Mouse (Mus musculus): Measurements from ENCODE around the gene Col6a4. TPM values are rescaled to one million over a fixed set of nuclear protein-coding genes. Genes with fewer than 3 reads are reported as not detected.
A peak's percentile ranks its signal among the peaks of the same experiment; 100 is the strongest.

The Col6a4 gene
- polyA plus RNA-seq, 1 experiment from 2014 or later: not detected

DNA sequence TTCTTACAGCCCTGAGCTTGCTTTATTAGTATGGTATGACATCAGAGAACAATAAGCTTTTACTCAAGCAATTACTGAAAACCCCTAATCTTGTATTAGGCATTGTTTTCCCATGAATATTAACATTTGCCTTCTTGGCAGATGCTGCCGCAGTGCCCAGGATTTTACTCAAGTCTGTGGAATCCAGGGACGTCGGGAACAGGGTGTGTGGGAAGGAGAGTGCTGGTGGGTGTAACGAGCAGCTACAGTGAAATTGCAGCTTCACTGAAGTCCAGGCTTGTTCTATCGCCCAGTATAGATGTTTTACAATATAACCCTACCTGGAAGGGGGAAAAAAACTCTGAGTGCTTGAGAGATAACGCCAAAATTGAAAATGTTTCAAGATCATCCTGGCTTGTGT is 104.2 kb downstream of the Col6a4 start:
- DNase-seq (ENCODE audit: low spot score): no peak
- no peaks in the 10 kb centered on the region for H3K36me3 ChIP-seq (replicated peaks; ENCODE audit: control insufficient read depth, insufficient read depth, low read depth, low read length)

GRCm38 (mm10) chr9:105990099-105990498 is 106.5 kb downstream of the Col6a4 start:
- 76% methylated on average over 6 of the region's 6 CpGs for WGBS
- H3K4me1 ChIP-seq (ENCODE audit: control insufficient read depth, insufficient read depth, low read length): no peaks in the 10 kb centered on the region

More for the DNA sequence above, 104.2 kb downstream of the Col6a4 start:
- Histone ChIP-seq H3K27ac (replicated peaks; ENCODE audit: low read depth, low read length) (no peak overlapping the region), H3K9me3 (replicated peaks; ENCODE audit: control insufficient read depth, low read length) (no peaks in the 10 kb centered on the region), H3K9ac (replicated peaks; ENCODE audit: low read length) (no peak overlapping the region), H3K4me2 (ENCODE audit: low read depth, low read length) (no peak overlapping the region), H3K27me3 (ENCODE audit: control insufficient read depth, insufficient read depth, low read length) (no peaks in the 10 kb centered on the region), H3K4me3 (ENCODE audit: low read depth, low read length) (no peak overlapping the region), H3K4me1 (ENCODE audit: control insufficient read depth, insufficient read depth, low read length) (no peaks in the 10 kb centered on the region)
- 87% methylated on average over 6 of the region's 6 CpGs for WGBS
- ATAC-seq (replicated peaks; ENCODE audit: insufficient number of reproducible peaks, low FRiP score, low TSS enrichment, low read depth): no peak

DNA sequence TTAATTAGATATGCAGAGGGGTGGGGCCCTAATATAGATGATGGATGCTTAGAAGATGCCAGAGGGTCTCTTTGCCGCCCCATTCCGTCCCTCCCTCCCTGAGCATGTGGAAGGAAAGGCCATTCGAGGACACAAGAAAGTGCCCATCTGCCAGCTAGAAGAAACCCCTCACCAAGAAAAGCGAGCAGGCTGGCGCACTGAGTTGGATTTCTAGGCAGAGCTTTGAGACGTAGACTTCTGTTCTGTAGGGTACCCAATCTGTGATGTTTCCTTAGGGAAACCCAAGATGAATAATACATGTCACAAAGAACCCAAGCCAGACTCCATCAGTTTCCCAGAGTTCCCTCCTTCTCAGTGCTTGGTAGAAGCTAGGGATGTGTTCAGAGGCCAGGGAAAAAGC is 107.1 kb downstream of the Col6a4 start:
- DNase-seq (ENCODE audit: low spot score) (no peak), ATAC-seq (replicated peaks; ENCODE audit: insufficient number of reproducible peaks, low FRiP score, low TSS enrichment, low read depth) (no peak)
- Histone ChIP-seq H3K27me3 (ENCODE audit: control insufficient read depth, insufficient read depth, low read length) (no peaks in the 10 kb centered on the region), H3K9me3 (replicated peaks; ENCODE audit: control insufficient read depth, low read length) (no peaks in the 10 kb centered on the region), H3K36me3 (replicated peaks; ENCODE audit: control insufficient read depth, insufficient read depth, low read depth, low read length) (no peaks in the 10 kb centered on the region), H3K27ac (replicated peaks; ENCODE audit: low read depth, low read length) (no peak overlapping the region), H3K4me2 (ENCODE audit: low read depth, low read length) (no peak overlapping the region), H3K4me1 (ENCODE audit: control insufficient read depth, insufficient read depth, low read length) (no peaks in the 10 kb centered on the region), H3K9ac (replicated peaks; ENCODE audit: low read length) (no peak overlapping the region), H3K4me3 (ENCODE audit: low read depth, low read length) (no peak overlapping the region)
- 88% methylated on average over 6 of the region's 6 CpGs for WGBS

More at GRCm38 (mm10) chr9:105990099-105990498, 106.5 kb downstream of the Col6a4 start:
- Histone ChIP-seq H3K36me3 (replicated peaks; ENCODE audit: control insufficient read depth, insufficient read depth, low read depth, low read length) (no peaks in the 10 kb centered on the region), H3K27me3 (ENCODE audit: control insufficient read depth, insufficient read depth, low read length) (no peaks in the 10 kb centered on the region), H3K9me3 (replicated peaks; ENCODE audit: control insufficient read depth, low read length) (no peaks in the 10 kb centered on the region), H3K27ac (replicated peaks; ENCODE audit: low read depth, low read length) (no peak overlapping the region), H3K4me3 (ENCODE audit: low read depth, low read length) (no peak overlapping the region), H3K4me2 (ENCODE audit: low read depth, low read length) (no peak overlapping the region), H3K9ac (replicated peaks; ENCODE audit: low read length) (no peak overlapping the region)
- DNase-seq (ENCODE audit: low spot score) (no peak), ATAC-seq (replicated peaks; ENCODE audit: insufficient number of reproducible peaks, low FRiP score, low TSS enrichment, low read depth) (no peak)

DNA sequence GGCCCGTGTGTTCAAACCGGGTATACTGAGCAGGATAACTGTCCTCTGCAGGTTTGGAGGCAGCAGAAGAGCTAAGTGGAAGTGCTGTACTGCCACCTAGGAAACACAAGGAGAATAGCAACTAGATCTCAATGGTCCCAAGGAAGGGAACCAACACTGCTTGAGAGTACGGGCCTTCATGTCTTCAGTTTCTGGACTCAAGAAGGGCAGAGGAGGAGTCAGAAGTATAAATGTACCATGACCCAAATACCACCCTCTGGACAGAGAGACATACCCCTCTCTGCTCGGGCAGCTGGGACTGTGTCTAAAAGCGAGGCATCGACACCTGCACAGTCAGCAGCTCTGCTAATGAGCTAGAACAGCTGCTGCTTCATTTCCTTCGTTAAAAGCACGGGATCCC is 108.5 kb downstream of the Col6a4 start:
- ATAC-seq (replicated peaks; ENCODE audit: insufficient number of reproducible peaks, low FRiP score, low TSS enrichment, low read depth) (no peak), DNase-seq (ENCODE audit: low spot score) (peak; percentile 33)
- no peak overlapping the region for H3K4me2 ChIP-seq (ENCODE audit: low read depth, low read length)
- no peak overlapping the region for H3K4me3 ChIP-seq (ENCODE audit: low read depth, low read length)
- H3K27ac ChIP-seq (replicated peaks; ENCODE audit: low read depth, low read length): no peak overlapping the region
- no peaks in the 10 kb centered on the region for H3K36me3 ChIP-seq (replicated peaks; ENCODE audit: control insufficient read depth, insufficient read depth, low read depth, low read length)
- no peak overlapping the region for H3K9ac ChIP-seq (replicated peaks; ENCODE audit: low read length)
- WGBS: 69% methylated on average over 8 of the region's 8 CpGs
- no peaks in the 10 kb centered on the region for H3K27me3 ChIP-seq (ENCODE audit: control insufficient read depth, insufficient read depth, low read length)
- no peaks in the 10 kb centered on the region for H3K9me3 ChIP-seq (replicated peaks; ENCODE audit: control insufficient read depth, low read length)
- no peaks in the 10 kb centered on the region for H3K4me1 ChIP-seq (ENCODE audit: control insufficient read depth, insufficient read depth, low read length)

DNA sequence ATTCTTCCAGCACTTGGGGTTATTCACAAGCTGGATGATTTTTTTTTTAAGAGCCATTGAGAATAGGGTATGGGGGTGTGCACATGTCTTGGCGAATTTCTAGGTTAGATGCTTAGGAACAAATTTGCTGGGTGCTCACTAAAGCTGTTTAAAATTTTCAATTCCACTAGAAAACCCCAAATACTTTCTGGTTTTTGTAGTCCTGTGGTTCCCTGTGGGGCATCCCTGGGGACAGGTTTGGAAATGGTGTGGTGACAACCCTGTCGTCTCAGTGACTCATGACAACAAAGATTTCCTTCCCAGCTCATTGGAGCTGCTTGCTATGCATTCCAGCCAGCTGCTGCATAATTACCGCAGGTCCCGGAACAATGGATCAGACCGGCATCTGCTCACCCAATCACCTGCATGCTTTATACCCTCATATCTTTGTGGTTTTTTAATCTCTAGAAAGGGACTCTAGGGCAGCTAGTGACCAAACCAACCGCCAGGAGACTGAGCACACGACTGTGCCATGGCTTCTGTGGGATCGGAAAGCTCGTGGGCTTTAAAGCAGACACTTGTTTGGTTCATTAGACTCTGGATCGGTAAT is 111.6 kb downstream of the Col6a4 start:
- no peaks in the 10 kb centered on the region for H3K9me3 ChIP-seq (replicated peaks; ENCODE audit: control insufficient read depth, low read length)
- no peaks in the 10 kb centered on the region for H3K27me3 ChIP-seq (ENCODE audit: control insufficient read depth, insufficient read depth, low read length)
- H3K4me1 ChIP-seq (ENCODE audit: control insufficient read depth, insufficient read depth, low read length): no peaks in the 10 kb centered on the region
- H3K4me3 ChIP-seq (ENCODE audit: low read depth, low read length): no peak overlapping the region
- no peaks in the 10 kb centered on the region for H3K36me3 ChIP-seq (replicated peaks; ENCODE audit: control insufficient read depth, insufficient read depth, low read depth, low read length)
- WGBS: 39% methylated on average over 10 of the region's 10 CpGs
- no peak overlapping the region for H3K9ac ChIP-seq (replicated peaks; ENCODE audit: low read length)
- ATAC-seq (replicated peaks; ENCODE audit: insufficient number of reproducible peaks, low FRiP score, low TSS enrichment, low read depth) (no peak), DNase-seq (ENCODE audit: low spot score) (no peak)
- no peak overlapping the region for H3K27ac ChIP-seq (replicated peaks; ENCODE audit: low read depth, low read length)
- H3K4me2 ChIP-seq (ENCODE audit: low read depth, low read length): no peak overlapping the region

- no peaks in the 10 kb centered on the region for H3K27me3 ChIP-seq (ENCODE audit: control insufficient read depth, insufficient read depth, low read length)
- H3K4me3 ChIP-seq (ENCODE audit: low read depth, low read length): no peak overlapping the region
- ATAC-seq (replicated peaks; ENCODE audit: insufficient number of reproducible peaks, low FRiP score, low TSS enrichment, low read depth) (no peak), DNase-seq (ENCODE audit: low spot score) (no peak)
- no peak overlapping the region for H3K9ac ChIP-seq (replicated peaks; ENCODE audit: low read length)
- H3K27ac ChIP-seq (replicated peaks; ENCODE audit: low read depth, low read length): no peak overlapping the region
- no peak overlapping the region for H3K4me2 ChIP-seq (ENCODE audit: low read depth, low read length)
- no peaks in the 10 kb centered on the region for H3K4me1 ChIP-seq (ENCODE audit: control insufficient read depth, insufficient read depth, low read length)
- WGBS: 93% methylated on average over 8 of the region's 8 CpGs
- H3K9me3 ChIP-seq (replicated peaks; ENCODE audit: control insufficient read depth, low read length): no peaks in the 10 kb centered on the region
- no peaks in the 10 kb centered on the region for H3K36me3 ChIP-seq (replicated peaks; ENCODE audit: control insufficient read depth, insufficient read depth, low read depth, low read length)
Measured at GRCm38 (mm10) chr9:105978479-105978878, 118.1 kb downstream of the Col6a4 start.

DNA sequence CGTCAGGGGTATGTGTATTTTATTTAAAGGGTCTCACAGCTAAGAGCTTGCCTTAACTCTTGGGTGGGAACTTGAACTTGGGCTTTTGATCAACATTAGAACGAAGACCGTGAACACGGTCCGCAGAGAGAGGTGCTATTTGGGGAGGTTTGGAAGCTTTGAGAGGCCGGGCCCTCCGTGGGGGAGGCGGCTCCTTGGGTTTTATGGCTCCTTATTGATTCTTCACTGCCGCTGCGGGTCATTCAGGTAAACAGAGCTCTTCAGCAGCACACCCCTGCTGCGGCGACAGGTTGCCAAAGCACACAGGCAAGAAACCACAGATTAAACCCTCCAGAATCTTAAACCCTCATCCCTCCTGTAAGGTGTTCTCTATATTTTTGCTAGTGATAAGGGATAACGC is 119.7 kb downstream of the Col6a4 start:
- H3K4me1 ChIP-seq (ENCODE audit: control insufficient read depth, insufficient read depth, low read length): no peaks in the 10 kb centered on the region

GRCm38 (mm10) chr9:105976314-105976713 is 120.3 kb downstream of the Col6a4 start:
- Histone ChIP-seq H3K4me1 (ENCODE audit: control insufficient read depth, insufficient read depth, low read length) (no peaks in the 10 kb centered on the region), H3K4me2 (ENCODE audit: low read depth, low read length) (no peak overlapping the region), H3K9me3 (replicated peaks; ENCODE audit: control insufficient read depth, low read length) (no peaks in the 10 kb centered on the region), H3K27me3 (ENCODE audit: control insufficient read depth, insufficient read depth, low read length) (no peaks in the 10 kb centered on the region), H3K36me3 (replicated peaks; ENCODE audit: control insufficient read depth, insufficient read depth, low read depth, low read length) (no peaks in the 10 kb centered on the region), H3K4me3 (ENCODE audit: low read depth, low read length) (no peak overlapping the region), H3K27ac (replicated peaks; ENCODE audit: low read depth, low read length) (no peak overlapping the region), H3K9ac (replicated peaks; ENCODE audit: low read length) (no peak overlapping the region)
- ATAC-seq (replicated peaks; ENCODE audit: insufficient number of reproducible peaks, low FRiP score, low TSS enrichment, low read depth): no peak
- WGBS: 45% methylated on average over 6 of the region's 6 CpGs
- DNase-seq (ENCODE audit: low spot score): no peak

More for the DNA sequence above, 119.7 kb downstream of the Col6a4 start:
- no peaks in the 10 kb centered on the region for H3K9me3 ChIP-seq (replicated peaks; ENCODE audit: control insufficient read depth, low read length)
- no peak for ATAC-seq (replicated peaks; ENCODE audit: insufficient number of reproducible peaks, low FRiP score, low TSS enrichment, low read depth)
- no peak overlapping the region for H3K27ac ChIP-seq (replicated peaks; ENCODE audit: low read depth, low read length)
- WGBS: 24% methylated on average over 13 of the region's 13 CpGs
- no peaks in the 10 kb centered on the region for H3K27me3 ChIP-seq (ENCODE audit: control insufficient read depth, insufficient read depth, low read length)
- H3K4me3 ChIP-seq (ENCODE audit: low read depth, low read length): no peak overlapping the region
- DNase-seq (ENCODE audit: low spot score): no peak
- H3K4me2 ChIP-seq (ENCODE audit: low read depth, low read length): no peak overlapping the region
- no peak overlapping the region for H3K9ac ChIP-seq (replicated peaks; ENCODE audit: low read length)
- H3K36me3 ChIP-seq (replicated peaks; ENCODE audit: control insufficient read depth, insufficient read depth, low read depth, low read length): no peaks in the 10 kb centered on the region

All from embryonic facial prominence, embryonic 11.5 days (tissue).